Mouse (Mus musculus) brain, embryonic 18.5 days (tissue): ENCODE data around the gene Ankrd66.
"Not testable (repeated sequence)": the region's sequence is repeated elsewhere in the genome, so short reads cannot be mapped to it uniquely, and the experiment has no call there.

Experiments used
- DNase-seq: peaks from one replicate; pipeline ENCODE4 v3.0.0-alpha.2; 2012; ENCODE audit warnings: low read depth, low spot score

Gene Ankrd66

DNA sequence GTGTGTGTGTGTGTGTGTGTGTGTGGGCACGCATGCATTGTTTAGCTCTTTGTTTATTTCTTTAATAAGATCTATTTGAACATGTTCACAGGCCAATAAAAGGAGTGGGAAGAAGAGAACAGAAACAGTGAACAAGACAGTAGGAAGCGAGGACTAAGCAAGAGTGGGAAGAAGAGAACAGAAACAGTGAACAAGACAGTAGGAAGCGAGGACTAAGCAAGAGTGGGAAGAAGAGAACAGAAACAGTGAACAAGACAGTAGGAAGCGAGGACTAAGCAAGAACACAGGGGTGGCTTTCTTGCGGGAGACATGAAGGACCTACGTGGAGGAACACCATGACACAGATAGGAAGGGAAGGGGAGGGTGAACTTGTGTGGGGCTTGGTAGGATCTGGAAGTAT, 6.6 kb downstream of the Ankrd66 start:
- not testable (repeated sequence) for DNase-seq

GRCm38 (mm10) chr17:43534362-43535222, 8.8 kb downstream of the Ankrd66 start:
- no peak for DNase-seq

DNA sequence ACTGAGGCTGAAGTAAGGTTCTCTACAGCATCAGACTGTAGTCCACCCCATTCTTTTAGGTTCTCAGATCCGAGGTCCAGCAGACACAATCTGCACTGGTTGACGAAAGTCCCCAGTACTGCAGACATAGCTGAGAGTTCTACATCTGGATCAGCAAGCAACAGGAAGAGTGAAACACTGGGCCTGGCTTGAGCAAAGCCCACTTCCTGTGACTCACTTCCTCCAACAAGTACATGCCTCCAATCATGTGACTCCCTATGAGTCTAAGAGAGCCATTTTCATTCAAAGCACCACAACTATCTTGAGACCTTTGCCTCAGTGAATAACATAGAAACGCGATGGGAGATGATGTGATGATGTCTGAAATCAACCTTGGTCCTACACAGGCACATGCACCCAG, 12.2 kb downstream of the Ankrd66 start:
- no peak for DNase-seq

GRCm38 (mm10) chr17:43530507-43530906, 12.9 kb downstream of the Ankrd66 start:
- no peak for DNase-seq

- DNase-seq, result no peak
Measured at GRCm38 (mm10) chr17:43520166-43520565, 23.3 kb downstream of the Ankrd66 start.

DNA sequence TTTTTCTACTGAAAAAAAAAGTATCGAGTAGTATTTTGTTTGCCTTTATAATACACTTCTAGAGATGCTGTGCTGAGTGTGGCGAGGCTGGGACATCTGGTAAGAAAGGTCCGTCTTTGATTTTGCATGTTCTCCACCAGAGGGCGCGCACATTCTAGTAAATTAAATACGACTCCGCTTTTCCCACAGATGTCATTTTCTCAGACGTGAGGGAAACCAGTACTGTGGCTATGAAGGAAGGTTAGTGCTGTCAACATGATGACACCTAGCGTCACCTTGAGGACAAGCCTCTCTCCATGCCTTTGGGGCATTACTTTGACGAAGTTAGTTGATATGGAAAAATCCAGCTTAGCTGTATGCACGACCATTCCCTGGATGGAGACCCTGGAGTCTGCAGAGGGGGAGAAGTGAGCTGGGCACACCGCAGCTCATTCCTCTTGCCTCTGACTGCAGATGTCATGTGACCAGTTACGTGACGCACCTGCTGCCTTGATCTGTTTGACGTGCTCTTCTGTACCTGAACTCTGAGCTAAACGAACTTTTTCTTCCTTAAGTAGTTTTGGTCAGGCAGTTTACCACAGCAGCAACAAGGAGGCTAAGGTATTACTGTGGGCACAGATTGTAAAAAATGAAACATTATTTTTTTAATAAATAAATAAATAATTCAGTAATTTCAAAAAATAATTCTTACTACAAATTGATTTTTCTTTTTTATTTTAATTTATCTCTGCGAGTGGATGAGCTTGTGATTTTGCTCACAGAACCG, 24.6 kb downstream of the Ankrd66 start:
- peak; percentile 57 for DNase-seq

DNA sequence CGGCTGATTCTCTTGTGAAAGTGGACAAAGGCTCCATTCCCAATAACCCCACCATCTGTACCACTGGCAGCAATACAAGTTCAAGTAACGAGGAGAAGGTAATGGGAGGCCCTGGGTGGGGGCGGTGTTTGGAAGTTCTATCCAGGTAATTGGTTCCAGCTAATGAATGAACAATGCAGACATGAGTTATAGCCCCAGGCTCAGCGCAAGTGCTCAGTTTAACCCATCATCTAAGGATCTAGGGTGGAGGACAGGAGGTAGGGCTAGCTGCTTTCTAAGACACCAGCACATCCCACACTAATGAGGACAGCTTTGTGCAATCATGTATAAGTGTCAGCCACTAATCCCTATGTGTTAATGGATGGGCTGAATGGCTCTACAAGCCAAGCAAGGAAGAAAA, 32.7 kb downstream of the Ankrd66 start:
- no peak for DNase-seq

DNA sequence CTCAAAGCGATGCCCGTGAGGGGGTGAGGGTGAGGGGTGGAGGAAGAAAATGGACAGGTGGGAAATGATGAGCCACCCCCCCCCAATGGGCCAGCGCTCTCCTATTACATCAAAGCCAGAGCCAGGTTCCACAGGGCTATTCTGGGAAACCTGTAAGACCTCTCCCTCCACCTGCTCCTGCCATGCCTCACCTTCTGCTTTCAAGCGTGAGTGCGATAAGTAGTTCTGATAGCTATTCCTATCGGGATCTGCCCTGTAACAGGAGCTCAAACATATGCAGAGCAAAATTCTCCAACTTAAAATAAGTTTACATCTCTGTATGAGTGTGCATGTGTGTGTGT, 38.9 kb downstream of the Ankrd66 start:
- no peak for DNase-seq

- no peak for DNase-seq
Measured at GRCm38 (mm10) chr17:43503861-43504593, 39.4 kb downstream of the Ankrd66 start.

GRCm38 (mm10) chr17:43502592-43502991, 40.8 kb downstream of the Ankrd66 start, which contains the start of gene Mep1a:
Gene Mep1a, minus strand, starts transcription at chr17:43502812.
- no peak for DNase-seq

DNA sequence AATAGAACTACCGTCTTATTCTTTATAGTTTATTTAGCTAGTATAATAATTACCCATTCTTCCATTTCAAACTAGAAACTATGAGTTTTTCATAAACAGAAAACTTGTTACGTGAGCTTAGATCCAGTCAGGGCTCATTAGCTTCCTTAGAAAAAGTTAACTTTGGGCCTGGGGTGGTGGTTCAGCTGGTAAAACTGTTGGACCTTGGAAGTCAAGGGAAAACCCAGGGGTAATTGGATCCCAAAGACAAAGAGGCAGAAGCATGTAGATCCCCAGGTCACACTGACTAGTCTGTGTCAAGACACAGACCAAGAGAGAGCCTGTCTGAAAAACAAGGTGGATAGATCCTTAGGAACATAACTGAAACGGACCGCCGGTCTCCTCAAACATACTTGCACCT, 41.8 kb downstream of the Ankrd66 start:
- no peak for DNase-seq

- no peak for DNase-seq
Measured at GRCm38 (mm10) chr17:43501223-43501622, 42.2 kb downstream of the Ankrd66 start.

- DNase-seq, result no peak
Measured at GRCm38 (mm10) chr17:43500513-43500912, 42.9 kb downstream of the Ankrd66 start.

DNA sequence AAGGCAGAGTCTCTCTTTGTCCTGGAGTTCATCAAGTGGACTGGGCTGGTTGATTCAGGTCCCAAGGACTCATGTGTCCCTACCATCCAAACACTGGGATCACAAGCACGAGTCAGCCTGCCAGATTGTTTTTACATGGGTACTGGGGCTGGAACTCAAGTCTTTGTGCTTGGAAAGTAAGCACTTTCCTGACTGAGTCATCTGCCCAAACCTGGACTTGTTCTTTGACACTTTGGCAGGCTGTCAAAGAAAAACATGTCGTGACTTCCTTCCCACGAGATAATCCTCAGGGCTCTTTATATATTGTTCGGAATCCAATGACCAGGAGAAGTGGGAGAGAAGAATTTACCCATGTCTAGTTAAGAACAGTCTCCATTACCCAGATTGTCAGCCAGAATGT, 45.9 kb downstream of the Ankrd66 start:
- no peak for DNase-seq

DNA sequence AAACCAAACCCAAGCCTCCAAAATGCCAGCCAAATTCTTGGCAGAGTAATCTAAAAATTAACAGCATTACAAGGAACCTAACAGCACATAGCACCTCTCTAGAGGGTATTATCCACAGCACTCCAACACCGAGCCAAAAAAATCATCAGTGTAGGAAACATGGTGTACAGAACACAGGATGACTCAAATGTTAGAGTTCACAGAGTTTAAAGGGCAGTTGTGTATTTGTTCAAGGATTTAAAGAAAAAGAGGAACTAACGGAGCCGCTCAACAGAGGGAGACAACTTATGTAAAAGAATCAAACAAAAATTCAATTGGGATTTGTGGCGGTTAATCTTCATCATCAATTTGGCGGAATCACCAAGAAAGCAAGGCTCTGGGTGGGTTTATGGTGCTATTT, 47.9 kb downstream of the Ankrd66 start:
- DNase-seq, result no peak

- DNase-seq, result not testable (repeated sequence)
Measured at GRCm38 (mm10) chr17:43490371-43490770, 53.1 kb downstream of the Ankrd66 start.

- no peak for DNase-seq
Measured at GRCm38 (mm10) chr17:43488439-43489151, 54.8 kb downstream of the Ankrd66 start.

DNA sequence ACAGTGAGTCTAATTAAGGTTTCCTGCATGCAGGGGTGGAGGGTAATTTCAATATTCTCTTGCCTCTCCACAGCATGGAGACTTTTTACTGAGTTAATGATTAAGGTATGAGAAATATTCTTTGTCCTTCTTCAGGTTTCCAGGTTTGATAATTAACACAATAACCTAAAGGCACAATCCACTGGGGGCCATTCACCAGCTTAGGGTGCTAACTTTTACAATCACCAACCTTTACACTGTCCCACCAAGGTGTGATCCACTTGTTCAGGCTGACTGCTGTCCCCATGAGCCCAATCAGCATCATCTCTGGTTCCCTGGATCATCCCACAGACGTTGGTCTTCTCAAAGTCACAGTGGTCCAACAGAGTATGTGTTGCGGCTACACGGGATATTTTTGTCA, 57.5 kb downstream of the Ankrd66 start:
- DNase-seq, result no peak
